Mouse (Mus musculus) spleen, postnatal 36 days (tissue): ENCODE measurements at regions not wholly inside any gene's neighbourhood (a gene's known extent, or its start where the extent isn't known, plus 50 kb on each side); places are given as distances from the start of the nearest gene placed in this dataset.

ENCODE experiments used
- DNase-seq, 2 experiments: peaks; one replicate each; pipeline ENCODE4 v3.0.0; 2022; ENCODE audit warnings: low spot score in 2 of 2, mixed read lengths in 1 of 2

DNA sequence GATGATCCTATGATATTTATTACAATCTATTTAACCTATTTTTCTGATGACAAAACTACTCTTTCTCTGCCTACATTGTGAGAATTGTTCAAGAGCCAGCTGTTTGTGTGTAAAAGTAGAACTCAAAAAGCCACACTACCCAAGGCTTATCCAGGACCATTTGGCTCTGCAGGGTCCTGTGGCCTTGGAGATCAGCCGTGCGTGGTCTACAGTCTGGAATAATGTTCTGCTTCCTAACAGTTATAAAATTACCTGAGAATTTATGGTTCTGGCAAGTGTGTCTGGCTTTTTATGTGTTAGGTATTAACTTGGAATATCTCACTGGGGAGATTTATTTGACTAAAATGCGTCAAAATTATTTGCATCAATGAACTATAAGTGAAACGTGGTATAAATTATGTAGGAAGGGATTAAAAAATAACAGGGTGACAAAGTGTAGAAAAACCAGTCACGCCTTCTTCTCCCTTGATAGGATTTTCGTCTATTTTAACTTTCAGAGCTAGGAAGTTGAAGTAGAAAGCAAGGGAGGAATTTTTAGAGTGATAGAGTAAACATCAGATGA, 1789.0 kb upstream of the Gm7489 start:
- no peak for DNase-seq

- no peak for DNase-seq
Observed at GRCm38 (mm10) chr15:52108761-52109160, 1775.9 kb upstream of the Gm7489 start.

- no peak for DNase-seq
Observed at GRCm38 (mm10) chr15:52114368-52115036, 1770.2 kb upstream of the Gm7489 start.

DNA sequence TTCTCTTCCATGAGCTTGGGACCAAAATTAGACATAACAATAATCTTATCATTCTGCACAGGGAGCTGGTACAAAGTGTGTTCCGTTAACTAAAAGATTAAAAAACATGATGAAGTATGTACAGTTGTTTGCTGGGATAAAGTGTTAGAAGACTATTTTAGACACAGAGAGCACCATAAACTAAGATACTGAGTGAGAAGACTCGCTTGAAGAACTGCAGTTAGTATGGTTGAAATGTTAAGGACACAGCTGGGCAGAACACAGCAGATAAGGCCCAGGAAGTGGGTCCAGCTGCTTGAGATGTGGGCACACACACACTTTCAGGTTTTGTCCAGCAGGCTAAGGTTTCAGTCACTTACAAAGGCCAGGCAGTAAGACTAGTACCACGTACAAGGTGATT, 1748.0 kb upstream of the Gm7489 start:
- no peak for DNase-seq

DNA sequence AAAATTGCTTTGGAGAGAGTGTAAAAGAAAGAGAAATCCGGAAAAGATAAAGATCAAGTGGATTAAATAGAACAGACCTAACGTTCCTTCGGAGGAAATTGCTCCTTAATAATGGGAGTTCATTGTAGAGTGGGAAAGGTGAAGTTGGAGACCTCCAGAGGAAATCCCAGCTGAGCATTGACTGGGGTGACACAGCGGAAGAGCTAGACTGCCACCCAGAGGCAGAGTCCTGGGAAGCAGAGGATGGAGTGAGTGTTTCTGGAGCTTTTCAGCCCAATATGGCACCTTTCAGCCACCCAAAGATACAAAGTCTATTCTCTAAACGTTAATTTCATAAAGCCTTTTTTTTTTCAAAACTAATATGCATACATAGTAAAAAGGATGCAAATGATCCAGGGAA, 1731.3 kb upstream of the Gm7489 start:
- DNase-seq, result no peak

DNA sequence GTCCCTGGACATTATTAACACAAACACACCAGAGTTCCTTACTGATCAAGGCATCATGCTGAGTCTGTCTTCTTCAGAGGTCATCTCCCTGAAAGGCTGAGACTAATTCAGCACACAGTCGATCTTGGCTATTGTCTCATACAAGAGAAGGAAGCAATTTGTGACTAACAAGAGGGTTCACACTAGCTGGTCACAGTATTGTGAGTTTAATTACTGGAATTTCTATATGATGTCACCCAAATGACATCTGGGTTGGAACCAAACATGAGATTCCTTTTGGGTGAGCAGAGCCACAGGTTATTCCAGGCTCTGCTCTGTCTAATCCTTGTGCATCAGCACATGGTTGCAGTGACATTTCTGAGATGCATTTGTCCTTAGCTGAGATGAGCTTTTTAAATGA, 1728.9 kb upstream of the Gm7489 start:
- no peak for DNase-seq

- DNase-seq, result no peak
Observed at GRCm38 (mm10) chr15:52156779-52157178, 1727.9 kb upstream of the Gm7489 start.

GRCm38 (mm10) chr15:52160181-52161088, 1724.3 kb upstream of the Gm7489 start:
- peak in 1 of 2 experiments; percentile 2 for DNase-seq

DNA sequence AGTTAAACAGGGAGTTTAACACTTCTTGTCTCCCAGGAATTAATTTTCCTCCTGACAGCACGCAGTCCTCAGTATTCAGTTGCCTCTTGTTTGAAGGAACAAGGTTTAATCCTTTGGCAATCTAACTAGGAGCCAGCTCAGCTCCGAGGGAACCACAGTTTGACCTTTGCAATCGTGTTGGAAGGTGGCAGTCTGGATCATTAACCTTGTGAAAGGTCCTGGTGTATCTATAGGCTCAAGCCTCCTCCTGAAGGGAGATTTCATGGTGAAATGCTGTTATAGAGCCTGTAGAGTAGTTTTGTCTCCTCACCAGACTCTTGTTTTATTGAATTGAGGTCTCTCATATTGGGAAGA, 1723.6 kb upstream of the Gm7489 start:
- DNase-seq, result no peak

- no peak for DNase-seq
Observed at GRCm38 (mm10) chr15:52161568-52162316, 1723.0 kb upstream of the Gm7489 start.

- no peak for DNase-seq
Observed at GRCm38 (mm10) chr15:52166144-52166543, 1718.6 kb upstream of the Gm7489 start.

DNA sequence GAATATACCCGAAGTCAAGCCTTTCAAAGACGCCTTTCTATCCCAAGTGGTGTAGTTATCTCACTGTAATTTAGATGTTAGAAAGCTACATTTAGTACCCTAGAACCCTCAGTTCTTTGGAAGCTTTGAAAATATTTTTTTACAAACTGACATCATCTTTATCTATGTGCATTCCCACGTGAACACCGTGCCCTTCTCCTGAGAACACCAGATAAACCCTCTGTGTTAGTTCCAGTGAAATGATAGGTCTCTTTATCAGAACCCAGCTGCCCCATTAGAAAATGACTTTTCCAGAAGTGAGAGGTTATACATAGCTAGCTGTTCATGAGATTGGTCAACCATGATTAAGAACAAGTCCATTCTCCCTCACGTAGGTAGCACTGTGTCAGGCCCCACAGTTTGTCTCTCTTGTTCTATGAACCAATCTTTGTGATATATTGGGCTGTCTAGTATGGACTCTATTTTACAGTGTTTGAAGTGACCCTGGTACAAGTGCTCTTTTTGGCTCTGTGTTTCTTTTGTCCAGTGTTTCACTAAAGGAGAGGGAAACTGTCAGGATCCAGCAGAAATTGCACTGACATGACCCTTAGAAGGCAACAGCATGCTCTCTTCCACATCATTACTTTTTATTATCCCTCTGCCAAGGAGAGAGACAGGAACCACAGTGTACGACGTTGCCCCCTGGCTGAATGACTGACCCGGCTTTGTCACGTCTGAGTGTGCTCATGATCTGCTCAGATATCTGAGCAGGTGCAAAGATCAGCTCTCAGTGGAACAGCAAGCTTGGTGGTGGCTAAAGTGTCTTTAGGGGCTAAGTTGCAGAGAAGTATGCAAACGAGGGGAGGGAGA, 1717.9 kb upstream of the Gm7489 start:
- DNase-seq, result peak in 1 of 2 experiments; percentile 17

- no peak for DNase-seq
Observed at GRCm38 (mm10) chr15:52167811-52168210, 1716.9 kb upstream of the Gm7489 start.

DNA sequence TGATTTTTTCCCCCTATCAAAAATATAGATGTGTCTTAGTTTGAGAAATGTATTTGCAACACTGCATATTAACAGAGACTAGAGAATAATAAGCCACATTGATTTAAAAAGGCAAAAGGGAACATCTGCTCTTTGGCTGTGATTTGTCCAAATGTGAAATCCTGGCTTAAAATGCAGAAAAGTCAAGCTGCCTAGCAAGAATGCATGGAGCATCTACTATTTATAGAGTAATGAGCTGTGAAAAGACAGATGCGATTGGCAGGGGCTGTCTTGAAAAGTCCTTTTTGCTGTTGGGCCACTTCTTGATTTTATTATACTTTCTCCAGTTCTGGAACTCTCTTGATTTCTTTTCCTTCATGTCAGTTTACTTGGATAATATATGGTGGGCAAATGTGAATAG, 1707.8 kb upstream of the Gm7489 start:
- no peak for DNase-seq

DNA sequence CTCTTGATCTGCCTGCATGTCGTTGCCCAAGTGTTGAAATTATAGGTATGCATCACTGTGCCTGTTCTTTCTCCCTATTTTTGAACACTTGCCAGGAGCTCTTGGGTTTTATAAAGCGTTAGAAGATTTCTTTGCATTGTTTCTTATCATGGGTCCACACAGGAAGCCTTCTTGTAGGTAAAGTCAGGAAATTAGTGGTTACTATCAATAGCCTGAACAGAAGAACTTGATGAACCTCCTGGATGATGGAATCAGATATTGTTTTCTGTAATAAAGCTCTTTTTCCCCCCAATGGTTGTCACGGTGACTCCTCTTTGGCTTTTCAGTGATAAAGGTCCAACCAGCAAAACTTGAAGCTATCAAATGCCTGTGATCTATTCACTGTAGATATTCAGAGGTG, 1706.0 kb upstream of the Gm7489 start:
- DNase-seq, result no peak

GRCm38 (mm10) chr15:52179379-52179778, 1705.3 kb upstream of the Gm7489 start:
- no peak for DNase-seq

GRCm38 (mm10) chr15:52191176-52191575, 1693.5 kb upstream of the Gm7489 start:
- no peak for DNase-seq

DNA sequence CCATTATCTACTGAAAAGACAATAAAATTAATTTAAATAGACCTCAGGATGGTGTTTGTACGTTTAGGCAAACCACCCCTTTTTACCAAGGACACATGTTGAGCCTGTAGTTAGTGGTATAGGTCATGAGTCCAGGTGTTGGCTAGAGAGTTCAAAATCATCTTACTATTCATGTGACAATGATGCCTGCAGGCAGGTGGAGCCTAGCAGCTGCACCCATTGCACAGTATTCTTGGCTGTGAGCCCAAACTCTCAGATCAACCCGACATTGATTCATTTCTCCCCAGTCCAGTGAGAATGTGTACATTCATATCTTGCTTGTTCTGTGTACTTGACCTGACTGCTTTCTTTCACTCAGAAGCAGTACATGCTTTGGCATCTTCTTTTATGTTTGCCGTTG, 1677.4 kb upstream of the Gm7489 start:
- no peak for DNase-seq

DNA sequence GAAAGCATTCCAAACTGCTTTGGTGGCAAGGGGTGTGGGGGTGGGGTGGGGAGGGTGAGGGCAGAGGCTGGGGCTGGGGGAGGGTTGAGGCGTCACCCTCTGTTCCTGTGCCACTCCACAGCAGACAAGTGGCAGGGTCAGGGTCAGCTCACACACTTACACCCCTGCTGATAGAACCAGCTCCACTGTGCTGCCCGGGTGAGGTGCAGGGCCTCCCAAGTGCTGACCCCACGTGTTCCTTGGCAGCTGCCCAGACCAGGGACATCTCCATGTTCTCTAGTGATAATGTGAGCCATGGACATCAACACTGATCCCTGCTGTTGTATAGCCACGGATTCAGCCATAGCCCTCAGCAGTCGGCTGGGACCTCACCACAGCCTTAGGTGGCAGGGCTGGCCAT, 1652.3 kb upstream of the Gm7489 start:
- DNase-seq, result no peak

GRCm38 (mm10) chr15:52236220-52236619, 1648.5 kb upstream of the Gm7489 start:
- no peak for DNase-seq

GRCm38 (mm10) chr15:52242890-52243289, 1641.8 kb upstream of the Gm7489 start:
- DNase-seq, result no peak
